Mouse (Mus musculus) lung, postnatal 0 days (tissue): ENCODE data around the gene M6pr.

Experiments
- CTCF ChIP-seq: IDR thresholded peaks from 2 replicates; pipeline ENCODE4 v1.5.1; 2016; ENCODE audit warnings: antibody characterized with exemption, mild to moderate bottlenecking
- EP300 ChIP-seq: IDR thresholded peaks from 2 replicates; pipeline ENCODE4 v1.6.1; 2016; ENCODE audit warnings: antibody characterized with exemption, mild to moderate bottlenecking, control low read depth

DNA sequence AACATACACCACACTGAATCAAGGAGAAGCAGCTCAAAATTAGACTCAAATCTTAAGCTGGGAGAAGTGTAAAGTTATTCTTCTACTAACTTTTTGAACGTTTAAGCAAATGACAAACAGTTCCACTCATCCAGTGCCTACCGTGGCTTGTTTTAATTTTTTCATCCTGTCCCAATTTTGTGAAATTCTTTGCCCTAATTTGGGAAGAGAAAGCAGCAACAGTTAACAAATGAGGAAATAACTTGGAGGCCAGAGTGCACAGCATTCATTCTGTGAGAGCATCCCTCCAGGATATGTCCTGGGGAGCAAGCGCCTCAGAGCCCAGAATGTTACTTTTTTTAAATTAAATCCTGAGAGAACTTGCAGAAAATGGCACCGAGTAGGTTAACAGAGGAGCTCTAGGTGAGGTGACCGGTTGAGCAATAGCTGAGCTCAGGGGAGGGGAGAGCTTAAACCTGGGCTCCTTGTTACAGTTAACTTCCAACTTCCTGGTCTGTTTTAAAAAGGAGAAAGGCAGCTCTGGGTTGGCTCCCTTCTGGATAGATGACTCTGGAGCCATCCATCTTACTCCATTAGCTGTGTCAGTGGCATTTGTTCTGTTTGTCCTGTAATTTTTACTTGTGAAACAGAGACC, 1.8 kb downstream of the M6pr start:
- TF ChIP-seq CTCF (no peak), EP300 (no peak)
